In genomic region chr16:45668178-45668577, GRCm38 (mm10) we compare ENCODE assay signal across 33 mouse cellular contexts. TPM values are rescaled to one million over a fixed set of nuclear protein-coding genes. Genes with fewer than 3 reads are reported as not detected.
DNase-seq lines count a peak whose midpoint lies in the region; ATAC-seq and TF ChIP-seq lines count a peak whose summit lies in the region.
"Had no signal": no experiment of that assay in that cellular context is flagged by ENCODE, and none has a peak within 500 bp of the region (broad histone marks: within the 10 kb centered on the region; RNA-seq: fewer than 3 reads in every experiment).

No protein-coding gene starts in this region.

- no peak overlapping the region for H3K4me2 ChIP-seq in intestine, embryonic 16.5 days (ENCODE audit: low read depth, low read length)
- H3K4me2 ChIP-seq in heart, embryonic 11.5 days, result no peak overlapping the region
- H3K4me2 ChIP-seq: forebrain, embryonic 13.5 days; hindbrain, embryonic 13.5 days; lung, embryonic 15.5 days had no signal

- no peak for DNase-seq in G1E (ENCODE audit: low spot score)
- DNase-seq in MEL-GATA-1-ER (ENCODE audit: extremely low read depth, low read depth), result peak; percentile 67
- no peak for DNase-seq in kidney, postnatal 14 days
- DNase-seq: adrenal gland, adult 2 months; adrenal gland, postnatal 36 days; cerebellum, adult 2 months; cerebellum, postnatal 14 days; gastrocnemius, postnatal 14 days; heart, adult 11 months; heart, postnatal 36 days; kidney, adult 9 months; kidney, postnatal 10 days; layer of hippocampus, adult 9-11 months; thymus, postnatal 14 days had no signal

- no peak overlapping the region for H3K27ac ChIP-seq in intestine, embryonic 16.5 days (ENCODE audit: low read length)
- no peak overlapping the region for H3K27ac ChIP-seq in heart, embryonic 11.5 days (ENCODE audit: low read depth, low read length)
- H3K27ac ChIP-seq: forebrain, embryonic 13.5 days; heart, embryonic 10.5 days; hindbrain, embryonic 13.5 days; liver, embryonic 14.5 days; lung, embryonic 15.5 days; midbrain, embryonic 10.5 days had no signal

- H3K4me3 ChIP-seq in G1E (ENCODE audit: low read depth, low read length), result no peak overlapping the region
- peak overlapping the region; percentile 80 for H3K4me3 ChIP-seq in megakaryocyte, embryonic 14.5 days (replicated peaks)
- no peak overlapping the region for H3K4me3 ChIP-seq in intestine, embryonic 16.5 days (ENCODE audit: low read length)
- no peak overlapping the region for H3K4me3 ChIP-seq in heart, embryonic 11.5 days (ENCODE audit: low read depth, low read length)
- H3K4me3 ChIP-seq: forebrain, embryonic 13.5 days; heart, embryonic 10.5 days; hindbrain, embryonic 13.5 days; lung, embryonic 15.5 days; midbrain, embryonic 10.5 days; myocyte had no signal

- no peak overlapping the region for H3K9ac ChIP-seq in intestine, embryonic 16.5 days (ENCODE audit: low read depth, low read length)
- H3K9ac ChIP-seq in heart, embryonic 11.5 days (ENCODE audit: low read depth, low read length), result no peak overlapping the region
- H3K9ac ChIP-seq: forebrain, embryonic 13.5 days; hindbrain, embryonic 13.5 days; liver, embryonic 14.5 days; lung, embryonic 15.5 days had no signal

- no peaks in the 10 kb centered on the region for H3K4me1 ChIP-seq in G1E (ENCODE audit: insufficient read depth, low read depth, low read length)
- H3K4me1 ChIP-seq in megakaryocyte, embryonic 14.5 days, result peaks cover 86% of the 10 kb centered on the region
- peaks cover 6% of the 10 kb centered on the region for H3K4me1 ChIP-seq in intestine, embryonic 16.5 days (ENCODE audit: control insufficient read depth, insufficient read depth, low read length)
- H3K4me1 ChIP-seq in heart, embryonic 11.5 days (ENCODE audit: control insufficient read depth, insufficient read depth, low read length), result no peaks in the 10 kb centered on the region
- H3K4me1 ChIP-seq: forebrain, embryonic 13.5 days; heart, embryonic 10.5 days; hindbrain, embryonic 13.5 days; lung, embryonic 15.5 days; midbrain, embryonic 10.5 days had no signal

- no peak for TF ChIP-seq CTCF in G1E (IDR thresholded peaks at IDR 0.05; ENCODE audit: low read depth, low read length)

- H3K36me3 ChIP-seq in G1E (replicated peaks), result no peaks in the 10 kb centered on the region
- peaks cover 25% of the 10 kb centered on the region for H3K36me3 ChIP-seq in megakaryocyte, embryonic 14.5 days (replicated peaks; ENCODE audit: low read length)
- H3K36me3 ChIP-seq in intestine, embryonic 16.5 days (ENCODE audit: control insufficient read depth, insufficient read depth, low read length), result no peaks in the 10 kb centered on the region
- H3K36me3 ChIP-seq in heart, embryonic 11.5 days (ENCODE audit: control insufficient read depth, insufficient read depth, low read length), result no peaks in the 10 kb centered on the region
- H3K36me3 ChIP-seq: heart, embryonic 10.5 days; hindbrain, embryonic 13.5 days; lung, embryonic 15.5 days; midbrain, embryonic 10.5 days had no signal

- no peaks in the 10 kb centered on the region for H3K27me3 ChIP-seq in G1E (ENCODE audit: insufficient read depth, low read length)
- H3K27me3 ChIP-seq in megakaryocyte, embryonic 14.5 days (replicated peaks), result no peaks in the 10 kb centered on the region
- H3K27me3 ChIP-seq in intestine, embryonic 16.5 days (replicated peaks; ENCODE audit: control insufficient read depth, insufficient read depth, low read length), result no peaks in the 10 kb centered on the region
- H3K27me3 ChIP-seq in heart, embryonic 11.5 days (ENCODE audit: control insufficient read depth, insufficient read depth, low read length), result no peaks in the 10 kb centered on the region
- H3K27me3 ChIP-seq: CH12.LX; forebrain, embryonic 13.5 days; hindbrain, embryonic 13.5 days; lung, embryonic 15.5 days had no signal

- ATAC-seq in G1E (ENCODE audit: extremely low read depth, insufficient number of reproducible peaks, low FRiP score, poor library complexity, severe bottlenecking), result peak; percentile 19; the same call in 1 of the 2 replicates
- peak; percentile 13 to 63; a peak in 3 of 4 replicates for ATAC-seq in hematopoietic stem cell, adult 5-6 weeks (replicated peaks in 1 of 2; ENCODE audit: insufficient read depth in 1 of 2, low FRiP score in 2 of 2, low TSS enrichment in 1 of 2, low read depth in 1 of 2, poor library complexity in 2 of 2, severe bottlenecking in 2 of 2)
- no peak for ATAC-seq in intestine, embryonic 16.5 days
- no peak for ATAC-seq in heart, embryonic 11.5 days (replicated peaks; ENCODE audit: insufficient number of reproducible peaks, low FRiP score, low TSS enrichment)
- ATAC-seq: forebrain, embryonic 13.5 days; intestine, postnatal 0 days had no signal

- no peaks in the 10 kb centered on the region for H3K9me3 ChIP-seq in G1E (replicated peaks)
- no peaks in the 10 kb centered on the region for H3K9me3 ChIP-seq in megakaryocyte, embryonic 14.5 days
- no peaks in the 10 kb centered on the region for H3K9me3 ChIP-seq in intestine, embryonic 16.5 days (ENCODE audit: control insufficient read depth, low read length)
- H3K9me3 ChIP-seq in heart, embryonic 11.5 days (replicated peaks; ENCODE audit: control insufficient read depth, low read length), result no peaks in the 10 kb centered on the region
- H3K9me3 ChIP-seq: forebrain, embryonic 13.5 days; heart, embryonic 10.5 days; hindbrain, embryonic 13.5 days; lung, embryonic 15.5 days; midbrain, embryonic 10.5 days had no signal

- WGBS in intestine, embryonic 16.5 days, result 70% methylated on average over 3 of the region's 3 CpGs
- 53% methylated on average over 3 of the region's 3 CpGs for WGBS in heart, embryonic 11.5 days (ENCODE audit: insufficient replicate concordance)

RNA-seq across cellular contexts. Expression of gene BC016579, which starts 14.3 kb away (rescaled TPM):
- not detected in 2 replicates for total RNA-seq in G1E (2014; fragmentation: Nextera tagmentation)
- 0.12 and 0.16 TPM in 2 replicates for total RNA-seq in G1E (2017)
- not detected in 2 replicates for polyA plus RNA-seq in G1E (2012)
- 3.9 and 8.8 TPM in 2 replicates for total RNA-seq in hematopoietic stem cell, adult 5-6 weeks (2017)
- 0.83 and 2.1 TPM in 2 replicates for polyA plus RNA-seq in megakaryocyte, embryonic 14.5 days (2012; ENCODE audit: insufficient read depth, low replicate concordance)
- polyA plus RNA-seq in intestine, embryonic 16.5 days (2015; fragmentation: Nextera tagmentation; extraction: Ambion mirVana), result 4.8 and 5.2 TPM in 2 replicates
- 0.17 and 0.19 TPM in 2 replicates for polyA plus RNA-seq in heart, embryonic 11.5 days (2014; fragmentation: Nextera tagmentation; extraction: Ambion mirVana)
- total RNA-seq: CH12.LX; gastrocnemius, postnatal 14 days; heart, postnatal 36 days; midbrain, postnatal 0 days had no signal
- polyA plus RNA-seq: adrenal gland, adult 2 months; C2C12; forebrain, embryonic 13.5 days; hindbrain, embryonic 13.5 days; midbrain, postnatal 0 days; myocyte had no signal

RNA-seq across cellular contexts. Expression of gene Tmprss7, which starts 25.3 kb away (rescaled TPM):
- not detected in 2 replicates for total RNA-seq in G1E (2014; fragmentation: Nextera tagmentation)
- 1.8 and 2.1 TPM in 2 replicates for total RNA-seq in G1E (2017)
- not detected in 2 replicates for polyA plus RNA-seq in G1E (2012)
- 0.25 and 1.3 TPM in 2 replicates for total RNA-seq in hematopoietic stem cell, adult 5-6 weeks (2017)
- 2.4 and 4.5 TPM in 2 replicates for polyA plus RNA-seq in megakaryocyte, embryonic 14.5 days (2012; ENCODE audit: insufficient read depth, low replicate concordance)
- 0.12 and 0.15 TPM in 2 replicates for polyA plus RNA-seq in intestine, embryonic 16.5 days (2015; fragmentation: Nextera tagmentation; extraction: Ambion mirVana)
- 0.09 and 0.31 TPM in 2 replicates for polyA plus RNA-seq in heart, embryonic 11.5 days (2014; fragmentation: Nextera tagmentation; extraction: Ambion mirVana)
- total RNA-seq: CH12.LX; gastrocnemius, postnatal 14 days; heart, postnatal 36 days had no signal
- polyA plus RNA-seq: C2C12; heart, embryonic 10.5 days; heart, embryonic 16.5 days; myocyte had no signal

RNA-seq across cellular contexts. Expression of gene Tagln3, which starts 56.2 kb away (rescaled TPM):
- total RNA-seq in G1E (2014; fragmentation: Nextera tagmentation) (not detected in 2 replicates), G1E (2017) (not detected in 2 replicates)
- not detected in 2 replicates for polyA plus RNA-seq in G1E (2012)
- total RNA-seq in hematopoietic stem cell, adult 5-6 weeks (2017), result not detected in 2 replicates
- polyA plus RNA-seq in megakaryocyte, embryonic 14.5 days (2012; ENCODE audit: insufficient read depth, low replicate concordance), result not detected in 2 replicates
- 21.0 and 24.7 TPM in 2 replicates for polyA plus RNA-seq in intestine, embryonic 16.5 days (2015; fragmentation: Nextera tagmentation; extraction: Ambion mirVana)
- 16.3 and 18.3 TPM in 2 replicates for polyA plus RNA-seq in heart, embryonic 11.5 days (2014; fragmentation: Nextera tagmentation; extraction: Ambion mirVana)

RNA-seq across cellular contexts. Expression of gene Gcsam, which starts 58.0 kb away (rescaled TPM):
- total RNA-seq in G1E (2014; fragmentation: Nextera tagmentation) (0.53 TPM in 1 of 2 replicates, not detected in the other), G1E (2017) (0.49 and 0.52 TPM in 2 replicates)
- polyA plus RNA-seq in G1E (2012), result not detected in 2 replicates
- 4.2 and 7.8 TPM in 2 replicates for total RNA-seq in hematopoietic stem cell, adult 5-6 weeks (2017)
- polyA plus RNA-seq in megakaryocyte, embryonic 14.5 days (2012; ENCODE audit: insufficient read depth, low replicate concordance), result 1.9 TPM in 1 of 2 replicates, not detected in the other
- polyA plus RNA-seq in intestine, embryonic 16.5 days (2015; fragmentation: Nextera tagmentation; extraction: Ambion mirVana), result 0.12 and 0.40 TPM in 2 replicates
- polyA plus RNA-seq in heart, embryonic 11.5 days (2014; fragmentation: Nextera tagmentation; extraction: Ambion mirVana), result 0.16 and 0.28 TPM in 2 replicates
- total RNA-seq: CH12.LX; ES-E14; left cerebral cortex, postnatal 14 days; midbrain, postnatal 0 days had no signal
- polyA plus RNA-seq: adrenal gland, adult 2 months; C2C12; cerebellum, adult 2 months; forebrain, embryonic 13.5 days; hindbrain, embryonic 13.5 days; midbrain, postnatal 0 days; myocyte; neural tube, embryonic 14.5 days had no signal

Comparison
In these comparisons a context has a peak if more than half of its experiments do, and no peak if none do; other contexts are left out.
1. ATAC-seq: peak in G1E (single experiment) and hematopoietic stem cell, adult 5-6 weeks (2 of 2); none in intestine, embryonic 16.5 days (single experiment) and heart, embryonic 11.5 days (single experiment).
2. RNA of gene Tagln3, which starts 56.2 kb away (polyA plus RNA-seq): 21.0 to 24.7 TPM in intestine, embryonic 16.5 days and 16.3 to 18.3 TPM in heart, embryonic 11.5 days; not detected in G1E and not detected in megakaryocyte, embryonic 14.5 days; every median in the first group is over 10 times any median in the second.